Mouse (Mus musculus): Measurements from ENCODE around the gene Psg18. TPM values are rescaled to one million over a fixed set of nuclear protein-coding genes. Genes with fewer than 3 reads are reported as not detected.
"Not testable (repeated sequence)": the region's sequence is repeated elsewhere in the genome, so short reads cannot be mapped to it uniquely, and the experiment has no call there.

The Psg18 gene
- polyA plus RNA-seq (2015; fragmentation: Nextera tagmentation; extraction: Ambion mirVana) = not detected in 2 replicates

- not testable (repeated sequence) for H3K4me3 ChIP-seq; H3K4me1 ChIP-seq; H3K9me3 ChIP-seq; H3K27ac ChIP-seq; H3K36me3 ChIP-seq; H3K4me2 ChIP-seq; H3K27me3 ChIP-seq; H3K9ac ChIP-seq; ATAC-seq (ENCODE audit: borderline replicate concordance, extremely low read depth, low FRiP score, low TSS enrichment)
- 62% methylated on average over 3 of the region's 3 CpGs for WGBS
Measured at GRCm38 (mm10) chr7:18354909-18355308, at the start of gene Psg18. TSS of gene Psg18 (minus strand) at chr7:18355009.

- H3K27ac ChIP-seq = no peak overlapping the region
- H3K4me1 ChIP-seq = no peaks in the 10 kb centered on the region
- H3K27me3 ChIP-seq = no peaks in the 10 kb centered on the region
- peaks cover 8% of the 10 kb centered on the region; the same call in 1 of the 2 replicates for H3K9me3 ChIP-seq
- 35% methylated on average over 10 of the region's 11 CpGs for WGBS
- no peak overlapping the region for H3K9ac ChIP-seq
- no peaks in the 10 kb centered on the region for H3K36me3 ChIP-seq
- no peak overlapping the region for H3K4me3 ChIP-seq
- no peak overlapping the region for H3K4me2 ChIP-seq
- no peak for ATAC-seq (ENCODE audit: borderline replicate concordance, extremely low read depth, low FRiP score, low TSS enrichment)
Measured at GRCm38 (mm10) chr7:18403407-18403806, 48.6 kb upstream of the Psg18 start.

GRCm38 (mm10) chr7:18402527-18403237 is 47.9 kb upstream of the Psg18 start:
- H3K27ac ChIP-seq = no peak overlapping the region
- H3K4me1 ChIP-seq = no peaks in the 10 kb centered on the region
- H3K36me3 ChIP-seq = no peaks in the 10 kb centered on the region
- no peak overlapping the region for H3K4me2 ChIP-seq
- no peak overlapping the region for H3K4me3 ChIP-seq
- WGBS = 33% methylated on average over 31 of the region's 35 CpGs
- H3K9ac ChIP-seq = no peak overlapping the region
- ATAC-seq (ENCODE audit: borderline replicate concordance, extremely low read depth, low FRiP score, low TSS enrichment) = no peak
- peaks cover 8% of the 10 kb centered on the region; the same call in 1 of the 2 replicates for H3K9me3 ChIP-seq
- no peaks in the 10 kb centered on the region for H3K27me3 ChIP-seq

GRCm38 (mm10) chr7:18391483-18391882 is 36.7 kb upstream of the Psg18 start:
- not testable (repeated sequence) for H3K9me3 ChIP-seq; H3K4me2 ChIP-seq; H3K4me1 ChIP-seq; ATAC-seq (ENCODE audit: borderline replicate concordance, extremely low read depth, low FRiP score, low TSS enrichment); H3K4me3 ChIP-seq; H3K27me3 ChIP-seq; H3K27ac ChIP-seq; H3K36me3 ChIP-seq; H3K9ac ChIP-seq
- 63% methylated on average over 4 of the region's 4 CpGs for WGBS

- H3K9ac ChIP-seq = no peak overlapping the region
- no peak overlapping the region for H3K27ac ChIP-seq
- H3K4me2 ChIP-seq = no peak overlapping the region
- no peaks in the 10 kb centered on the region for H3K36me3 ChIP-seq
- H3K4me3 ChIP-seq = no peak overlapping the region
- 52% methylated on average over 2 of the region's 2 CpGs for WGBS
- H3K9me3 ChIP-seq = peaks cover 11% of the 10 kb centered on the region; the same call in 1 of the 2 replicates
- no peaks in the 10 kb centered on the region for H3K4me1 ChIP-seq
- ATAC-seq (ENCODE audit: borderline replicate concordance, extremely low read depth, low FRiP score, low TSS enrichment) = no peak
- no peaks in the 10 kb centered on the region for H3K27me3 ChIP-seq
Measured at GRCm38 (mm10) chr7:18378295-18378694, 23.5 kb upstream of the Psg18 start.

GRCm38 (mm10) chr7:18335411-18335810 is 19.4 kb downstream of the Psg18 start:
- not testable (repeated sequence) for H3K4me2 ChIP-seq; H3K4me1 ChIP-seq; ATAC-seq (ENCODE audit: borderline replicate concordance, extremely low read depth, low FRiP score, low TSS enrichment); H3K27me3 ChIP-seq; H3K9ac ChIP-seq; H3K9me3 ChIP-seq; H3K4me3 ChIP-seq; H3K36me3 ChIP-seq; H3K27ac ChIP-seq
- WGBS = 73% methylated on average over 6 of the region's 6 CpGs

Other genes with a start within 250 kb of the Psg18 start
- not detected in 2 replicates for gene Igfl3, start 178.5 kb downstream of the Psg18 start, polyA plus RNA-seq (2015; fragmentation: Nextera tagmentation; extraction: Ambion mirVana)
- not detected in 2 replicates for gene Mill1, start 109.7 kb downstream of the Psg18 start, polyA plus RNA-seq (2015; fragmentation: Nextera tagmentation; extraction: Ambion mirVana)
- gene Psg28, start 77.0 kb upstream of the Psg18 start, polyA plus RNA-seq (2015; fragmentation: Nextera tagmentation; extraction: Ambion mirVana) = not detected in 2 replicates
- not detected in 2 replicates for gene Psg26, start 129.2 kb upstream of the Psg18 start, polyA plus RNA-seq (2015; fragmentation: Nextera tagmentation; extraction: Ambion mirVana)
- not detected in 2 replicates for gene Psg25, start 177.3 kb upstream of the Psg18 start, polyA plus RNA-seq (2015; fragmentation: Nextera tagmentation; extraction: Ambion mirVana)
- not detected in 2 replicates for gene Psg27, start 212.3 kb upstream of the Psg18 start, polyA plus RNA-seq (2015; fragmentation: Nextera tagmentation; extraction: Ambion mirVana)

All from lung, embryonic 15.5 days (tissue).